Mouse (Mus musculus) NIH3T3 (cell line): ENCODE data around the gene Mettl9.
"Not testable (repeated sequence)": the region's sequence is repeated elsewhere in the genome, so short reads cannot be mapped to it uniquely, and the experiment has no call there.

Experiments used
- DNase-seq: peaks from one replicate; pipeline ENCODE4 v3.0.0-alpha.2; 2012; ENCODE audit warnings: low read depth

The Mettl9 gene

DNA sequence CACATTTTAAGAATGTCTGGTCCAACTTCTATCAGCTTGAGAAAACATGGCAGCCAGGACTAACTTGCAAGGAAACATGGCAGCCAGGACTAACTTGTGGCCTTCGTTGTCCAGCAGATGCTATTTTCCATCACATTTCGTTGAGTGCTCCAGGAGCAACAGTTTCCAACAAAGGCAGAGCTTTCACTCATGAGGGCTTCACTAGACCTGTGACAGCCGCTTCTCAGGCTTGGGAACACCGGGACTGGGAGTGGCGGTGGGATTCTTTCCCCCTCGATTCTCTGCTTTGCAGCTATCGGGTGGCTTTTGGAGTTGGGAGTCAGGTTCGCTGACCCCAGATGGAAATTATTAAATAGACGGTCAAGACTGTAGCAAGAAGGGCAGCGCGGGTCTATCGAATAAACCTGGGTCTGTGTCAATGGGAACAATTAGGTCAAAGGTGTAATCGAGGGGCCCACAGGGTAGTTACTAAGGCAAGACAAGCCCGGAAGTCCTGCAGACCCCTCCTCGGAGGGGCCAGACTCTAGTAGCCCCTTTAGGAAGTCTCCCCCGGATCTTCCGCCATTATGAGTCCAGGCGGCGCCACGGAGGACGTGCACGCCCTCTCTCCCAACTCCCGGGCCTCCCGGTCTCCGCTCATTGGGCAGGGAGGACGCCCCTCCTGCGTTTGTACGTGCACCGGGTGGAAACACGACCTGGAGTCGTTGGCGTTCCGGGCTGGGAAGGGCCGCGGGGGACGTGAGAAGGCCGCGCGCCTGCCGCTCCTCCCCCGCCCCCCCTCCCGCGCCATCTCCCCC, at the start of gene Mettl9:
TSS of gene Mettl9 (plus strand) at position 590 of the 797 bp plus-strand sequence.
- DNase-seq = peak; percentile 97

DNA sequence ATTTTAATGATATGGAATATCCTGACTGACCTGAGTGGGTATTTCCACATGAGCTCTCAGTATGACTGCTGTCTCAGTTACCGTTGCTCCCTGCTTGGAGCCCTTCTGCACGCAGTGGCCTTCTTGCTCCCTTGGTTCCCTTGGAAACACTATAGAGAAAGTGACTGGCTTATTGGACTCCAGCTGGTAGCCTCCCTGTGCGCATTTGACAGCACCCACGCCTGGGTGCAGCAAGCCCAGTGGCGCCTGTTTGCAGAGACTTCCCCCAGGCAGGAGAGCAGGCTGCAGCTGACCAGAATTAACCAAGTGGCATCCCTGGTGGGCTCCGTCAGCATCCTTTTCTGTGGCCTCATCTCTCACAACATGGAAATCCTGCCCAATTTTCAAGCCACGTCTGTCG, 43.1 kb upstream of the Mettl9 start:
- DNase-seq = no peak

DNA sequence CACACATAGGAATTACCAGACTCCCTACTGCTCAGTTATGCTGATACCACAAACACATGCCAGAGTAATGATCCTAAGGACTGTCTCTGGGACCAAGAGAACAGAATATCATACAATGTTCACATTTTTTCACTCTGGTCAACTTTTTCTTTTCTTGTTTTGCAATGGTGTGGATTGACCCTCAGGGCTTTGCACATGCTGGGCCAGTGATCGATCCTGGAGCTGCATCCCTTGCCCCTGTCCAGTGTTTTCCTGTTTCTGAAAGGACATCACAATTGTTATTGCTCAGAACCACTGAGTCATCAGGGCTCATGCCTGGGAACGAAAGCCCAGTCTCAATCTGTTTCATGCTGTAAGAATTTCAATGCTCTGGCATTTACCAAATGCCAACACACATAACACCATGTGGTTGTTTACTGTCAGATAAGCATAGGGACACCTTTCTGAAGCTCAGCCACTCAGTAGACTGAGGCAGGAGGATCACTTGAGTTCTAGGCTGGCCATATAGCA, 35.2 kb upstream of the Mettl9 start:
- DNase-seq = peak; percentile 59

DNA sequence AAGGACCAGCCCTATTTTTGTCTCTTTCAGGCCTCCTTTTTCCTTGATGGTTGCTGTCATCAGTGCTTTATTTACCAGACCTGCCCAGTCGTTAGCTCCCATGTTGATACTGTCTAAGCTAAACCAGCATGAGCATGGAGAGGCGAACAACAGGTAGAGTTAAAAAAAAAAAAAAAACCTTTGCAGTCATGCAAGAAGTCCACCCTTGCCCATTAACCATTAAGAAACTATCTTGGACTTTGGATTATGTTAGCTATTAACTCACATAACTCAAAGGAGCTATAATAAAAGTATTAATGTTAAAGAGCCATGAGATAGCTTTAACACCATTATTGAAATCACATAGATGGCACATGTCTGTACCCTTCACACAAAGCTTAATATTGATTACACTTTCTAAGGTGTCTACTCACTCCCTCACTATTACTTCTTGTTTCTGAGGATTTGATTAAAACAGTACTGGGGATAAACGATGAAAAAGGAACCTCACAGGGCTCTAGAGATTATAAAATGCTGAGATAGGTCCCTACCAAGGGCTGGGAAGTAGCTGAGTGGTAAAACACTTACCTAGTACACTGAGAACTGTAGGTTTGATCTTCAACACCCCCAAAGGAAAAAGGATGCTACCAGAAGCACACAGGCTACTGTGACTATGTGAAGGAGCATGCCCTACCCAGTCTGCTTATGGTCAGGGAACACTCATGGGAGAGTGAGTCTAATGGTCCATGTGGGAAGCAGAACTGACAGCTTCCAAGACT, 34.0 kb upstream of the Mettl9 start:
- DNase-seq = no peak

DNA sequence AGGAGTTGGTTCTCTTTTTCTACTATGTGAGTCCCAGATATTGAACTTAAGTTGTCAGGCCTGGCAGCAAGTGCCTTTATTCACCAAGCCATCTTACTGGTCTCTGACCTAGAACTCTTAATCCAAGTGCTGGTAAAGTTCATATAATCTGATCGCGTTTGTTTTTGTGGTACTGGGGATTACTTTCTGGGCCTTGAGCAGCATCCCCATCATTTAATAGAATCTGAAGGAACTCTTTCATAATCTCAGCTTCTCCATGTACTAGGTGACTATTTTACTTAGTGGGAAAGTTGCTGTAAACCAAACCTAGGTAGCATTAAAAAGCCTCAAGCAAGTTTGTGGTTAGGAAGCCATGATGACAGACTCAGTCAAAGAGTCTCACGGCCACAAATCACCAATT, 32.4 kb upstream of the Mettl9 start:
- no peak for DNase-seq

DNA sequence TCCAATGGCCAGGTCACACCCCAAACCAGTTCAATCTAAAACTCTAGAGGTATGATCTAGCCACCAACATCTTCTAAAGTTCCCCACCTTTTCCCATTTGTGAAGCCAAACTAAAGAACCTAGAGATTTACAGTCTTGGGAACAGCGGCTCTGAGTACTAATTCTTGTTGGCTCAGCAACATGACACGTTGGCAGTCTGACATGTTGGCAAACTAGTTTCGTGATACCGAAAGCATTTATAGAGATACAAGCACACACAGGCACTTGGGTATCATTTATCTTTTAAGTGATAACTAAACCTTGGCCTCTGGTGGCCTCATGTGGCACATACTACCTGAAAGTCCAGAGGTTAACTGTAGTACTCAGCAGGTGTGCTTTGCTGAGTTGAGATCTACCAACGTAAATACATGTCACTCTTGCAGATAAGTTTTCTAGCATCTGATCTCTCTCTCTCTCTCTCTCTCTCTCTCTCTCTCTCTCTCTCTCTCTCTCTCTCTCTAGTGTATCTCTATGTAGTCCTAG, 31.8 kb upstream of the Mettl9 start:
- no peak for DNase-seq

DNA sequence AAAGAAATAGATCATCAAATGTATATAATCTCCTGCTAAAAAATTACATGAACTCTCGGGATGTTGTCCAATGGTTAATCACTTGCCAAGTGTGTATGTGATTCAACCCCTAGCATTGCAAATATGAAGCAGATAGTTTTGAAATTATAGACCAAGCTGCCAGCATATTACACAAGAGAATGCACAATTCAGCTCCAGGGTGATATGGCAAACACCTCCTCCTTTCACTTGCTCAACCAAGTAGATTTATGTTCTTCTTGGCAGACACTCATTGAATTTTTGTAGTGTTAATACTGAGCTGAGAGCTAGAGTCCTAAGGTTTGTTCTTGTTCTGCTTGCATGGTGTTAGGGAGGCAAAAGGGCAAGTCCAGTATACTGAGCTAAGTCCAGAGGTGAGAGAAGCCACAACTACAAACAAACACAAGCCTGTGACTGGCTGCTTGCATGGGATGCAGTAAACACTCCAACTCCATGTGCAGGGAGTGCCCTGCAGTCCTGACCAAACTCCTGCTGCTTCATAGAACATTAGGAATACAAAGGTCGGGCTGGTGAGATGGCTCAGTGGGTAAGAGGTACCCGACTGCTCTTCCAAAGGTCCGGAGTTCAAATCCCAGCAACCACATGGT, 30.3 kb upstream of the Mettl9 start:
- peak; percentile 92 for DNase-seq

DNA sequence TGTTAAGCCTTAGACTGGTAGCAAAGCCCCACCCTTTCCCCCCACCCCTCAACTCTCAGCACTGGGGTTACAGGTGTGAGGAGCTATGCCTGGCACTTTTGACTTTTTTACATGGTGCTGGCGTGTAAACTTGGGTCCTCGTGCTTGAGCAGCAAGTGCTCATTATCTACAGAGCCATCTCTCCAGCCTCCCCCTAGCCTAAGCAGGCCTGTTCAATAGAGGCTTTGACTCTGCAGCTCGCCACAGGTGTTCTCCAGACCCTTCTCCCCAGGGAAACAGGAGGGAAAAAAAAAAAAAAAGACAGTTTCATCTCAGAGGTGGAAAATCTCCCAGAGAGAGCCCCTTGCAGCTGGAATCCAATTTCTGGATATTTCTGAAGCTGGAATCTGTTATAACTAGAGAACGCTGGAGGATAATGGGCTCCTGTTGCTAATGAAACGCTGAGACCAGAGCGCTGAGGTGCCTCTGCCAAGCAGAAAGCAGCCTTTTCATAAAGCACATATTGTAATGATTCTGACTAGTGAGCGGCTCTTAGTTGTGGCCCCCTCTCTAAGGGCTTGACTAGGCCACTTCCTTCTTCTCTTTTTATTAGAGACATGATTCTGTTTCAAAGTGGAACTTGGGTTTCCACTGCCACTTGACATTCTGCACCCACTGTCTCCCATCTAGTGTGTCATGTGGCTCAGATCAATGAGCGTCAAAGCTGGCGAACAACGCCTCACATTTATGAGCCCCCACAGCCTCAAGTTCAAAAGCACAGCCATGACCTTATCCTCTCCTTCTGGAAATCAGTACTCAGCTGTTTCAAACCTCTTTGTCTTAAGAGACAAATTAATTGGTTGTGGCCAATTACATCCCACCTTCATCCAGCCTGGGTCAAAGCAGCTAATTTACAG, 22.2 kb upstream of the Mettl9 start:
- no peak for DNase-seq

DNA sequence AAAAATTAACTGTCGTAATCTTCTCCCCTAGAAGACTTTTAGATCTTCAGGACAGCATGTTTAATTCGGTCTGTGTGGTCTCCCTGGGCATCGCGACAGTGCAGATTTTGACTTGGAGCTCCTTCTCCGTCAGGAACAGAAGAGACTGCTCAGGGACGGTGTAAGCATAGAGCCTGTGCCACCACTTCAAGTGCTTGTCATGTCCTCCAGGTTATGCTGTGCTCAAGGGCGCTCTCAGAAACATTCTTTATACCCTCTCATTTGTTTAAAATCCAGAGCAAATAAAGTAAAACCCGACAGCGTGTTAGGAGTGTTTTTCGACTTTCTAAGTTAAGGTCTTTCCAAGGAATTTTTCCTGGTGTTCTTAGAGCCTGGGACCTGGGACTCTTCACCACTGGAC, 19.8 kb upstream of the Mettl9 start:
- no peak for DNase-seq

DNA sequence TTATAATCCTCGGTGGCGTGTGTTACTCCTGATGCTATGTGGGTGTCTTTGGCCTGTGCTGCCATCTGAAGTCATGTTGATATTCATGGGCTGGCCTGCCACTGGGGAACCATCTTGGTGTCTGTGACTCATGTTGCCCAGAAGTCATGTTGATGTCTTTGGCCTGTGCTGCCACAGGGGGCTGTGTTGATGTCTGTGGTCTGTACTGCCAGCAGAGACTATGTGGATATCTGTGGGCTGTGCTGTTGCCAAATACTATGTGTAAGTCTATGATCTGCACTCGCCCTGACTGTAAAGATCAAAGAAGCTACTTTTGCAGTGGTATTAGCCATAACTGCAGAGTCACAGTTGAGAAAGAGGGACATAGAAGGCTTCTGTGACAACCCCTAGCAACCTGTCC, 15.5 kb upstream of the Mettl9 start:
- no peak for DNase-seq

DNA sequence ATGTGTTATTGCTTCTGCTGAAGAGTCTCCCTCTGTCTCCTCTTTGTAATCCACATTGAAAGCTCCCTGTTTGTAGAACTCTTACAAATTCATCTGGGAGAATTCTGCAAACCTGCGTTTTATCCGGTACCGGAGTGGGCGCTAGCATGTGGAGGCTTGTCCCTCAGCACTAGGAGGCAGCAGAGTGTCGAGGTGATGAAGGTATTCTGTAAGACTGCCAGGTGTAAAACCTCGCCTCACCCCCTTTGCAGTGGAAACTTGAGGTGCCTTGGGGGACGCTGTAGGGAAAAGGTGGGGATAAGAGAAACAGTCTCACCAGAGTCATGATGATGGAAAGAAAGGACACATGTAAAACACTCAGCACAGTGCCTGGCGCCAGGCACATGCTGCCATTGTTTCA, 14.0 kb upstream of the Mettl9 start:
- no peak for DNase-seq

DNA sequence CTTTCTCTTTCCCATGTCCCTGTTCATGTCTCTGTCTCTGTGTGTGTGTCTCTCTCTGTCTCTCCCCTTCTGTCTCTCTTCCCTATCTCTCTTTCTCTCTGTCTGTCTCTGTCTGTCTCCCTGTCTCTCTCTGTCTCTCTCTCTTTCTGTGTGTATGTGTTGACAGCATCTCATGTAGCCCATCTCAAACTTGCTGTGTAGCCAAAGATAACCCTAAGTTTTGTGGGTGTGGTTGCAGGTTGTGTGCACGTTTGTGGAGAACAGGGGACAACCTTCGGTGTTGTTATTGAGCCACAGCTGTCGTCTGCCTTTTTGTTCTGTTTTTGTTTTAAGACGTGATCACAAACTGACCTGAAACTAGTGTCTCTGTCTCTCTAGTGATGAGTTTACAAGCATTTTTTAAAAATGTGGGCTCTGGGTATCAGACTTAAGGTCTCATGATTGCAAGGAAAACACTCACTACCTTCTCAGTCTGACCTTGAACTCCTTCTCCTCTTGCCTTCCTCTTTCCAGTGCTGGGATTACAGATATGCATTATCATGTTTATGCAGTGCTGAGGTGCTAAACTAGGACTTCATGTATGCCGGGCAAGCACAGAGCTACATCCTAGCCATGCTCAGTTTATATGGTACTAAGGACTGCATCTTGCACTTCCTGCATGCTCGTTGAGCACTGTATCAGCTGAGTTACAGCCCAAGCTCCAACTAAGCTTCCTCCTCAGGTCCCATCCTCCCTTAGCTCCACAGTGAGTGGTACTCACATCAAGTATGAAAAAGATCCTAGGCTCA, 8.8 kb upstream of the Mettl9 start:
- DNase-seq = no peak

DNA sequence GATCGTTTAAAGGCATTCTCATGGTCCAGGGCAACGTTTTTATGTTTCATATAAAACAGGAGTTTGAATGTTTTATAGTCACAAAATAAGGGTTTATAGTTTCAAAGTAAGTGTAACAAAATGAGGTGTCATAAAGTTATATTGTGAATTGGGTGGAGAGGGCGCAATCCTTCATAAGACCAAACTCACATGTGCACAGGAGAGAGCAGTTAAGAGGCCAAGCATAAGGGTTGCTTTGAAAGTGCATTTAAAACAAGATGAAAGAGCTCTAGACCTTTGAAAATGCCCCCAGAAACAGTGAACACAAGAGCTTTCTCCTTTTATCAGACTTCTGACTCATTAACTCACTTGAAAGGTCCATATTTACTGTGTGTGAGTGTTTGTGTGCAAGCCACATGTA, 7.9 kb upstream of the Mettl9 start:
- DNase-seq = no peak

DNA sequence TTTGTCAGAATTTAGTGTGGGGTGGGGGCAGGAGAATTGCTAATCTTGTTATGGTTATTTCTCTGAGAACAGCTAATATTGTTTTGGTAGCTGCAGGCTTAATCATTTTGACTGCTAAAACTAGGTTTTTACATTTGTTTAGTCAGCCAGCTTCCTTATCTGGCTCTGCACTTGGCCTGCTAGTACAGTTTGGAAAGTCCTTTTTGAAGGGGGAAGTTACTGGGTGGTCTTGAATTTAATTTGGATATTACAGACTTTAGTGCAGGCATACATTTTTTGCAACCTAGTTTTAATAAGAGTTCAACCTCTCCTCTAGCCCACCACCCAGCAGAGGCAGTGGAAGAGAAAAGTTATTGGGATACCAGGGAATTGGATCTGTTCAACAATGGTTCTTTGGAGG, 4.3 kb upstream of the Mettl9 start:
- DNase-seq = not testable (repeated sequence)

DNA sequence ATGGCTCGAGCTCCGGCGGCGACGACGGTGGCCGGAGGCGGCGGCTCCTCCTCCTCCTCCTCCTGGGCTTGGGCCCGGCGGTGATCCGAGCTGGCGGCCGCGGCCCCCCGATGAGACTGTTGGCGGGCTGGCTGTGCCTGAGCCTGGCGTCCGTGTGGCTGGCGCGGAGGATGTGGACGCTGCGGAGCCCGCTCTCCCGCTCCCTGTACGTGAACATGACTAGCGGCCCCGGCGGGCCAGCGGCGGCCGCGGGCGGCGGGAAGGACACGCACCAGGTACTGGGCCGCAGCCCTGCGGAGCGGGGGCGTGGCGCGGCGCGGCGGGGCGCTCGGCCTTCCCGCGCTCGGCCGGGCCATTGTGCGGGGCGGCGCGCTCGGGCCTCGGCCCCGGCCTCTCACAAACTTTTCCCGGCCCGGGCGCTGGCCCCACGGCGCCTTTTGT, 476 bp downstream of the Mettl9 start:
- DNase-seq = no peak

DNA sequence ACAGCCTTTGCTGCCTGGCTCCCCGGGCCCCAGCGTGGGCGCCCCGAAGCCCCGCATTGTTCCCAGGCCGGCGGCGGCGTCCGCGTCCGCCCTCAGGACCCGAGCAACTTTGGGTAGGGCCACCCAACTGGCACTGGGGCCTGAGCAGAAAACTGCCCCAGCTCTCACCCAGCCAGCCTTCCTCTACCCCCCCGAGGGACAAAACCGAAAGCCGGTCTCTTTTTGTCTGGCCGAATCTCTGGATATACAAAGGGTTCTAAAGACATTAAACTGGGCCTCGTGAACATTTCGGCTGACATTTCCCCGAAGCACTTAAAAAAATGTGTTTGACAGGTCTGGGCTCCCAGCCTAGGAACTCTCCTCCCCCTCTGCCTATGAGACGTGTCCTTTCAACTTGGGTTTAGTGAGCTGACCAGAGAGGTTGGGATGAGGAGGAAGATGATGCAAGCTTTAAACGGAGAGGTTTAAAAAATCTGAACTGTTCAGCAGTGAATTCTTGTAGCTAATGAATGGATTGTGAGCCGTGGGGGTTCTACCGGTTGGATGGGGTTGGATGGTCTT, 996 bp downstream of the Mettl9 start:
- peak; percentile 69 for DNase-seq

DNA sequence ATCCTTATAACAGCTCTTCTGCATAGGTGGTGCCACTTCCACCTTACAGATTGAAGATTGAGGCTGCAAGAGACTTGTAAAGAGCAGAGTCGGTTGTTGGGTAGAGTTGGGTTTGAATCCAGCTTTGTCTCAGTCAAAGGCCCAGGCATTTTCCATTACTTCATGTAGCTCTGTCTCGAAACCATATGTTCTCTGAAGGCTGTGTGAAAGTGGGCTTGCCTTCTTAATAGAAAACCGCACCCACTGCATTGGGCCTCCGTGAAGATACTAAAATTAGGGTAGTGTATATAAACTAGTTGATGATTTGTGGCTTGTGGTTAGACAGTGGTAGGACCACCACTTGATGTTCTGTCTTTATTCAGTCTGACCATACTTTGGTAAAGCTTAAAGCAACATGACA, 6.3 kb downstream of the Mettl9 start:
- no peak for DNase-seq

DNA sequence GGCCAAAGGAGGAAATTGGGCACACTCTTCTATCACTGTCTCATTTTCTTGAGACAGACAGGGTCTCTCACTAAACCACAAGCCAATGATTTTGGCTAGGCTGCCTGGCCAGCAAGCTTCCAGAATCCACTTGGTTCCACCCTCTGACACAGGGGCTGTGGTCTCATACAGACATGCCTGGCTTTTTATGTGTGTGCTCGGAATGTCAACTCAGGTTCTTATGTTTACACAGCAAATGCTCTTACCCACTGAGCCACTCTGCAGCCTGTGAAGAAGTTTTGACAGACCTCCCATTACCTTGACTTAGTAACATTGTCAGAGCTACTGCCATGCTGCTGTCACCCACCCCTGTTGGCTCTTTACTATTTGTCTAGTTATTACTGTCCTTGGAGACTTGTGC, 7.7 kb downstream of the Mettl9 start:
- no peak for DNase-seq

DNA sequence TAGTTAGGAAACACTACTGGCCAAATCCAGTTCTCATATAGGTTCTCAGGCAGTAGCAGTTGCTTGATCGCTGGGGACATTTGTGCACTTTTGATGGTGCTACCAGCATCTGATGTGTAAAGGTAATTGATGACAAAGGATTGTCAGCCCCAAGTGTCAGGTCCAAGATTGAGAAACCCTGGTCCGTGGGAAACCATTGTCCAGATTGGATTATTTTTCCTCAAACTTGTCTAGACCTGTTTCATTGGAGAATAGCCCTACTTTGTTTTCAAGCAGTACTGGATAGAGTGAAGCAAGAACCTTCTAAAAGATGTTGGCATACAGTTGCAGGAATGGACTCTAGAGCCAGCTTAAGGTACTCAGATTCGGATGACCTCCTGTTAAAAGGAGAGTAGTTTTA, 8.8 kb downstream of the Mettl9 start:
- DNase-seq = no peak

DNA sequence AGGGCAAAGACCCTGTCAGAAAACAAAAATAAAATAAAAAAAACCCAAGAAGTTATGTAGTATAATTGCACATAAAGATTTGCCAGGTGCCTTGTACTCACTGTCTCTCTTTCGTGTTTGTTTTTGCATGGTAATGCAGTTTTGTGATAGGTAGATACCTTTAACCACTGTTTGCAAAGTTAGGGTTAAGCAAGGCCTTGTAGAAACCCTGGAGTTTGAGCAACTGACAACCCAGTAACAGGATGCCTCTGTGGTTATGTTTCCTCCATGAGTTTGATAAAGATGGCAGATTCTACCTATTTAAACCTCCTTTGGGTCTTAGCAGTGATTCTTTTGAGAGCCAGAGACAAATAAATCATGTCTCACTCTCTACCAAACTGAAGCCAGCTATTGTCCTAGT, 9.3 kb downstream of the Mettl9 start:
- DNase-seq = no peak
